Mouse (Mus musculus) G1E (cell line): ENCODE measurements around the gene Tmem129.

Source experiments
- GATA1 ChIP-seq: IDR thresholded peaks from 2 replicates; pipeline ENCODE4 v1.6.1; 2012; ENCODE audit warnings: borderline replicate concordance, low read length, inconsistent platforms, mixed read lengths
- POLR2AphosphoS5 ChIP-seq: IDR thresholded peaks from 2 replicates; pipeline ENCODE4 v1.6.1; 2012; ENCODE audit warnings: low read depth, low read length, inconsistent platforms; ENCODE audit not compliant: insufficient replicate concordance

- TF ChIP-seq POLR2AphosphoS5, result no peak
- no peak for TF ChIP-seq GATA1
These were observed 16.2 kb upstream of the Tmem129 start for GRCm38 (mm10) chr5:33674439-33674838.
